Mouse (Mus musculus): ENCODE measurements around the gene Olfr165.
"Not testable (repeated sequence)": the region's sequence is repeated elsewhere in the genome, so short reads cannot be mapped to it uniquely, and the experiment has no call there.

Gene Olfr165

GRCm38 (mm10) chr16:19423034-19423433 is at the start of gene Olfr165:
Gene Olfr165 (minus strand): TSS chr16:19423134.
- DNase-seq (ENCODE audit: low read depth, low spot score), result no peak

DNA sequence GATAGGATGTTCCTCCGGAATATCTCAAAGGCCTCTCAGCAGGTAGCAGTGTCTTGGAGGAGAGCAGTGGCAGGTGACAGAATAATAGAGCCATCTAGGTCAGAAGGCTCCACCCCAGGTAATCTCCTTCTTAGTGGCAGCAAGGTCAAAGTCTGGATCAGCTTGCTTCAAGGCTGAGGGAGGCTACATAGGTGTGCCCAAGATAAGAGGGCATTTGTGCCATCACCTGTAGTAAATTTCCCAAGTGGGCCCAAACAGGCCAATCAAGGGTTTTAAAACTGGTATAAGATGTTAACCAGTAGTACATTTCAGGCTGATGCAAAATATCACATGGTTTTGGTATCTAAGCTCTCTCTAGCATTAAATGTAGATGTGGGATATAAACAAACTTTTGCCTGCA is 41.4 kb upstream of the Olfr165 start:
- DNase-seq (ENCODE audit: low read depth, low spot score), result no peak

GRCm38 (mm10) chr16:19458741-19459140 is 35.8 kb upstream of the Olfr165 start:
- not testable (repeated sequence) for DNase-seq (ENCODE audit: low read depth, low spot score)

- no peak for DNase-seq (ENCODE audit: low read depth, low spot score)
These were observed 35.0 kb downstream of the Olfr165 start for GRCm38 (mm10) chr16:19387984-19388383.
